Comparison of ENCODE assay signal across 8 mouse cellular contexts in the genomic region with DNA sequence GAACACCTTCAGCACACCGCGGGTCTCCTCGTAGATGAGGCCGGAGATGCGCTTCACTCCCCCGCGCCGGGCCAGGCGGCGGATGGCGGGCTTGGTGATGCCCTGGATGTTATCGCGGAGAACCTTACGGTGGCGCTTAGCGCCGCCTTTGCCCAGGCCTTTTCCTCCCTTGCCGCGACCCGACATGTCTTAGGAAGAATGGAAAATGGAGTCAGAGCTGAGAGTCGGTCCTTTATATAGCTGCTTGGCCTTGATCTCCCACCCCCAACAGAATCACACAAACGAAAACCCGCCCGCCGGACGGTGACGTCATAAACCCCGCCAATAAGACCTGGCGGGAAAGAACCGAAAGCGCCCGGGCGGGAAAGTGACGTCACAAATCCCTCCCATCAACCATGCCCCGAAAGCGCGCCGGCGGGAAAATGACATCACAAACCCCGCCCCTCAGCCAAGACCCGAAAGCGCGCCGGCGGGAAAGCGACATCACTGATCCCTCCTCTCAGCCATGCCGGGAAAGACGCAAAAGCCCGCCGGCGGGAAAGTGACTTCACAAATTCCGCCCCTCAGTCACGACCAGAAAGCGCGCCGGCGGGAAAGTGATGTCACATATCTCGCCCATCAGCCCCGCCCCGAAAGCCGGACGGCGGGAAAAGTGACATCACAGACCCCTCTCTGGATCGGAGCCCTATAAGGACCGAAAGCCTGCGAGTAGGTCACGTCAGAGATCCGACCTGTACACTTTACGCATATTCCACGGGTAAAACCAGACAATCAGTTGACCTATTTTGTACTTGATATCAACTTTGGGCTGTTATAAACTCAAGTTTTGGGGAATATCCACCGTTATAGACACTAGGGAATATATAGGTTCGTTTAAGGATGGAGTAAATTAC. TPM values are rescaled to one million over a fixed set of nuclear protein-coding genes. Genes with fewer than 3 reads are reported as not detected.
DNase-seq lines count a peak whose midpoint lies in the region; ATAC-seq and TF ChIP-seq lines count a peak whose summit lies in the region.

A gene (minus strand): TSS at position 259 of the 893 bp plus-strand sequence.

- no peaks in the 10 kb centered on the region for H3K9me3 ChIP-seq in embryonic facial prominence, embryonic 13.5 days
- no peaks in the 10 kb centered on the region for H3K9me3 ChIP-seq in limb, embryonic 11.5 days (ENCODE audit: control insufficient read depth, low read length)
- no peaks in the 10 kb centered on the region for H3K9me3 ChIP-seq in midbrain, embryonic 13.5 days

- H3K9ac ChIP-seq in embryonic facial prominence, embryonic 13.5 days = peak within 1 kb of the TSS; percentile 72
- H3K9ac ChIP-seq in heart, adult 2 months (ENCODE audit: low read depth, low read length) = peak within 1 kb of the TSS; percentile 68
- peak within 1 kb of the TSS; percentile 74 for H3K9ac ChIP-seq in limb, embryonic 11.5 days (ENCODE audit: low read length)
- H3K9ac ChIP-seq in midbrain, embryonic 13.5 days (replicated peaks) = peak within 1 kb of the TSS; percentile 66

- TF ChIP-seq EP300 in heart, adult 2 months (IDR thresholded peaks at IDR 0.05; ENCODE audit: insufficient read depth, low read depth, low read length) = 0 out of 2 replicates have a peak, but pooled peaks have one; percentile 41

- peak within 1 kb of the TSS; percentile 95 for H3K27ac ChIP-seq in embryonic facial prominence, embryonic 13.5 days
- H3K27ac ChIP-seq in heart, adult 2 months = peak within 1 kb of the TSS; percentile 76
- peak within 1 kb of the TSS; percentile 39; the same call in 1 of the 2 replicates for H3K27ac ChIP-seq in kidney, adult 2 months (ENCODE audit: insufficient read depth, low read depth, low read length)
- H3K27ac ChIP-seq in limb, embryonic 11.5 days (replicated peaks; ENCODE audit: low read depth, low read length) = peak within 1 kb of the TSS; percentile 86
- H3K27ac ChIP-seq in midbrain, embryonic 13.5 days = peak within 1 kb of the TSS; percentile 84
- H3K27ac ChIP-seq in small intestine, adult 2 months (ENCODE audit: insufficient read depth, low read depth, low read length) = peak within 1 kb of the TSS; percentile 90

- peak; percentile 95 for DNase-seq in 3T3-L1 (ENCODE audit: low read depth, low spot score)
- DNase-seq in adrenal gland, postnatal 4 days (ENCODE audit: low spot score in 2 of 2) = peak; percentile 95 to 98
- DNase-seq in heart, adult 2 months = peak; percentile 96 to 97
- peak; percentile 99 for DNase-seq in kidney, adult 2 months
- peak; percentile 100 for DNase-seq in limb, embryonic 11.5 days (ENCODE audit: low spot score)

- H3K27me3 ChIP-seq in embryonic facial prominence, embryonic 13.5 days = no peaks in the 10 kb centered on the region
- H3K27me3 ChIP-seq in heart, adult 2 months (ENCODE audit: control insufficient read depth, insufficient read depth, low read length) = no peaks in the 10 kb centered on the region
- H3K27me3 ChIP-seq in kidney, adult 2 months (replicated peaks; ENCODE audit: control insufficient read depth, insufficient read depth, low read length) = no peaks in the 10 kb centered on the region
- H3K27me3 ChIP-seq in limb, embryonic 11.5 days (ENCODE audit: control insufficient read depth, insufficient read depth, low read length) = no peaks in the 10 kb centered on the region
- no peaks in the 10 kb centered on the region for H3K27me3 ChIP-seq in midbrain, embryonic 13.5 days
- no peaks in the 10 kb centered on the region for H3K27me3 ChIP-seq in small intestine, adult 2 months (ENCODE audit: control insufficient read depth, insufficient read depth, low read length)

- TF ChIP-seq CTCF in heart, adult 2 months (IDR thresholded peaks at IDR 0.05) = no peak
- no peak for TF ChIP-seq CTCF in kidney, adult 2 months (conservative IDR thresholded peaks at IDR 0.05; ENCODE audit: insufficient read depth, insufficient read length, low read depth, low read length)
- no peak for TF ChIP-seq CTCF in small intestine, adult 2 months (IDR thresholded peaks at IDR 0.05; ENCODE audit: extremely low read depth, insufficient read length, insufficient replicate concordance, low read depth, low read length)

- H3K79me2 ChIP-seq in heart, adult 2 months (replicated peaks; ENCODE audit: control insufficient read depth, insufficient read depth, low read length) = no peaks in the 10 kb centered on the region

- H3K4me1 ChIP-seq in embryonic facial prominence, embryonic 13.5 days = peaks cover 21% of the 10 kb centered on the region
- peaks cover 1% of the 10 kb centered on the region for H3K4me1 ChIP-seq in heart, adult 2 months (ENCODE audit: control insufficient read depth, insufficient read depth, low read length)
- H3K4me1 ChIP-seq in kidney, adult 2 months (ENCODE audit: control insufficient read depth, insufficient read depth, low read length) = peaks cover 12% of the 10 kb centered on the region; the same call in 1 of the 2 replicates
- H3K4me1 ChIP-seq in limb, embryonic 11.5 days (ENCODE audit: control insufficient read depth, insufficient read depth, low read length) = peaks cover 8% of the 10 kb centered on the region
- peaks cover 35% of the 10 kb centered on the region for H3K4me1 ChIP-seq in midbrain, embryonic 13.5 days (replicated peaks)
- H3K4me1 ChIP-seq in small intestine, adult 2 months (ENCODE audit: control insufficient read depth, insufficient read depth, insufficient read length, low read length) = peaks cover 14% of the 10 kb centered on the region

- H3K4me3 ChIP-seq in embryonic facial prominence, embryonic 13.5 days = peak within 1 kb of the TSS; percentile 59
- H3K4me3 ChIP-seq in heart, adult 2 months = peak within 1 kb of the TSS; percentile 56
- peak within 1 kb of the TSS; percentile 71 for H3K4me3 ChIP-seq in kidney, adult 2 months (ENCODE audit: insufficient read depth, low read depth, low read length)
- H3K4me3 ChIP-seq in limb, embryonic 11.5 days (ENCODE audit: low read depth, low read length) = peak within 1 kb of the TSS; percentile 36
- peak within 1 kb of the TSS; percentile 59 for H3K4me3 ChIP-seq in midbrain, embryonic 13.5 days (replicated peaks)
- H3K4me3 ChIP-seq in small intestine, adult 2 months (ENCODE audit: low read depth, low read length) = peak within 1 kb of the TSS; percentile 71

- peak; percentile 70 for ATAC-seq in embryonic facial prominence, embryonic 13.5 days (ENCODE audit: insufficient number of reproducible peaks, insufficient read depth, low FRiP score, low TSS enrichment, low read depth)
- peak; percentile 81 for ATAC-seq in limb, embryonic 11.5 days (ENCODE audit: insufficient number of reproducible peaks, low FRiP score, low TSS enrichment, low read depth)
- ATAC-seq in midbrain, embryonic 13.5 days = peak; percentile 82

- intact Hi-C loops in heart, adult 2 months (cut with DNase I) = loop anchor here (5.0 to 10.0 kb wide), 2 partner anchors 339 to 396 kb away; a partner anchor contains a TSS

- no peaks in the 10 kb centered on the region for H3K36me3 ChIP-seq in embryonic facial prominence, embryonic 13.5 days
- peaks cover 2% of the 10 kb centered on the region for H3K36me3 ChIP-seq in heart, adult 2 months (ENCODE audit: control insufficient read depth, insufficient read depth, low read length)
- no peaks in the 10 kb centered on the region for H3K36me3 ChIP-seq in kidney, adult 2 months (ENCODE audit: control insufficient read depth, insufficient read depth, low read length)
- H3K36me3 ChIP-seq in limb, embryonic 11.5 days (ENCODE audit: control insufficient read depth, insufficient read depth, low read length) = no peaks in the 10 kb centered on the region
- no peaks in the 10 kb centered on the region for H3K36me3 ChIP-seq in midbrain, embryonic 13.5 days
- H3K36me3 ChIP-seq in small intestine, adult 2 months (ENCODE audit: control insufficient read depth, insufficient read depth, low read length) = no peaks in the 10 kb centered on the region

- TF ChIP-seq POLR2A in heart, adult 2 months (IDR thresholded peaks at IDR 0.05; ENCODE audit: insufficient read depth, low read depth, low read length) = peak; percentile 89
- peak; percentile 68 for TF ChIP-seq POLR2A in kidney, adult 2 months (IDR thresholded peaks at IDR 0.05; ENCODE audit: low read depth, low read length)
- peak; percentile 44 for TF ChIP-seq POLR2A in small intestine, adult 2 months (IDR thresholded peaks at IDR 0.05; ENCODE audit: low read depth, low read length)

- WGBS in embryonic facial prominence, embryonic 13.5 days = under 1% methylated on average over 65 of the region's 72 CpGs
- under 1% methylated on average over 62 of the region's 72 CpGs for WGBS in heart, adult 2 months
- under 1% methylated on average over 68 of the region's 72 CpGs for WGBS in kidney, adult 2 months
- WGBS in limb, embryonic 11.5 days = under 1% methylated on average over 61 of the region's 72 CpGs
- WGBS in midbrain, embryonic 13.5 days = under 1% methylated on average over 61 of the region's 72 CpGs
- under 1% methylated on average over 70 of the region's 72 CpGs for WGBS in small intestine, adult 2 months

- H3K4me2 ChIP-seq in embryonic facial prominence, embryonic 13.5 days = peak within 1 kb of the TSS; percentile 92
- H3K4me2 ChIP-seq in limb, embryonic 11.5 days (ENCODE audit: low read depth, severe bottlenecking) = peak within 1 kb of the TSS; percentile 65
- peak within 1 kb of the TSS; percentile 87 for H3K4me2 ChIP-seq in midbrain, embryonic 13.5 days (replicated peaks)

RNA-seq across cellular contexts. Expression of the gene that starts here (rescaled TPM):
- 100 to 1,000 TPM; 348 to 415 TPM for total RNA-seq in adrenal gland, postnatal 4 days (2021)
- not detected in 2 replicates for polyA plus RNA-seq in embryonic facial prominence, embryonic 13.5 days (2015; fragmentation: Nextera tagmentation; extraction: Ambion mirVana)
- total RNA-seq in heart, adult 2 months (2021) = 1 to 10 TPM; 6.2 to 7.2 TPM
- 0.47 TPM in 1 of 2 replicates, not detected in the other for polyA plus RNA-seq in heart, adult 2 months (2012; rRNA removed)
- 0.91 and 2.3 TPM in 2 replicates for polyA plus RNA-seq in kidney, adult 2 months (2012; rRNA removed)
- 0.35 and 0.78 TPM in 2 replicates for polyA plus RNA-seq in limb, embryonic 11.5 days (2014; fragmentation: Nextera tagmentation; extraction: Ambion mirVana)
- 0.44 and 0.57 TPM in 2 replicates for polyA plus RNA-seq in midbrain, embryonic 13.5 days (2015; fragmentation: Nextera tagmentation; extraction: Ambion mirVana)
- polyA plus RNA-seq in small intestine, adult 2 months (2012; rRNA removed) = 17.4 and 19.9 TPM in 2 replicates

Comparison
In these comparisons a context has a peak if more than half of its experiments do, and no peak if none do; other contexts are left out.
1. Peak in every context shown above with its lines: DNase-seq, ATAC-seq, H3K4me3 ChIP-seq and H3K27ac ChIP-seq.
2. RNA of the gene that starts here (total RNA-seq): 348 to 415 TPM in adrenal gland, postnatal 4 days; 6.2 to 7.2 TPM in heart, adult 2 months; every median in the first group is over 10 times any median in the second.
3. Peak in ATAC-seq, H3K4me3 ChIP-seq, H3K27ac ChIP-seq, H3K9ac ChIP-seq and H3K4me2 ChIP-seq in embryonic facial prominence, embryonic 13.5 days; RNA of the gene not detected or under 1 TPM.
4. Peak in DNase-seq, ATAC-seq, H3K4me3 ChIP-seq, H3K27ac ChIP-seq, H3K9ac ChIP-seq and H3K4me2 ChIP-seq in limb, embryonic 11.5 days; RNA of the gene not detected or under 1 TPM.
5. Peak in ATAC-seq, H3K4me3 ChIP-seq, H3K27ac ChIP-seq, H3K9ac ChIP-seq and H3K4me2 ChIP-seq in midbrain, embryonic 13.5 days; RNA of the gene not detected or under 1 TPM.
6. H3K27ac ChIP-seq: peak in every context shown above with its lines; median percentile 95 in embryonic facial prominence, embryonic 13.5 days; 90 in small intestine, adult 2 months; 86 in limb, embryonic 11.5 days; 84 in midbrain, embryonic 13.5 days; 76 in heart, adult 2 months; 39 in kidney, adult 2 months.